Mouse (Mus musculus) activated CD4-positive, CD25-positive, alpha-beta regulatory T cell, adult 4 months (primary cell): ENCODE results near the gene Ubtd1. TPM values are rescaled to one million over a fixed set of nuclear protein-coding genes. Genes with fewer than 3 reads are reported as not detected.

Experiments used
- ATAC-seq: one replicate; pipeline ENCODE4 v1.8.0; 2017
- polyA plus RNA-seq, 2 experiments: library from polyadenylated mRNA; unstranded; fragments of 100-300 nt; shearing (Covaris generic); gene quantifications; one replicate each; pipeline ENCODE4 v1.2.1; 2017

Ubtd1 gene
- polyA plus RNA-seq, 2 experiments from 2014 or later: 2.6 to 4.0 TPM

DNA sequence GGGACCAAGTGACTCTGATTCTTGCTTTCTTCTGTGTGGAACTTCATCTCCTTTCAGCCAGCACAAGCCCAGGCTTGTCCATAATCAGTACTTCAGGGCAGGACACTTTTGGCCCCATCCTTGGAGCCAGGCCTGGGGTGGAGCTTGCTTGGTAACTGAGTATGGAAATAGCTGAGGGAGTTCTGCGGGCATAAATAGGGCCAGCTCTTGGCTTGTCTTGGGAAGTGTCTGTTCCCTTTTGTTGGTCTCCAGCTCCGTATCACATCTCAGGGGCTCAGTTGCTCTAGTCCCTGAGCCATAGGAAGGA is 40.9 kb downstream of the Ubtd1 start:
- ATAC-seq: no peak

DNA sequence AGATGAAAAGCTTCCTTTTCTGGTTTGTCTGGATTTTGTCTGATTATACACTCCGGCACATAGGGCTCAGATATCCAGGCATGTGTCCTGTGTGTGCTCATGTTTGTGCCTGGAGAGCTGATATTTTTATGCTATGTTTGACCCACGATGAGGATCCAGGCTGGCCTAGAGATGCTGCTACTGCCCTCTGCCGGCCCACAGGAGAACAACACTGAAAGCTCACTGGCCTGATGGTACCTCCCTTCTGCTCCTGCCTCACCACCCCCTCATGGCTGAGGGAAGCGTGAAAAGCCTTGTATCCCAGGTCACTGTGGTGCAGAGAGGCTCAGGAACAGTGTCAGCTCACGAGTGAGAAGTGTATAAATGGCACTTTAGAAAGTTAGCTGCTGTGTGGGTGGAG is 44.6 kb downstream of the Ubtd1 start:
- ATAC-seq: peak; percentile 76

DNA sequence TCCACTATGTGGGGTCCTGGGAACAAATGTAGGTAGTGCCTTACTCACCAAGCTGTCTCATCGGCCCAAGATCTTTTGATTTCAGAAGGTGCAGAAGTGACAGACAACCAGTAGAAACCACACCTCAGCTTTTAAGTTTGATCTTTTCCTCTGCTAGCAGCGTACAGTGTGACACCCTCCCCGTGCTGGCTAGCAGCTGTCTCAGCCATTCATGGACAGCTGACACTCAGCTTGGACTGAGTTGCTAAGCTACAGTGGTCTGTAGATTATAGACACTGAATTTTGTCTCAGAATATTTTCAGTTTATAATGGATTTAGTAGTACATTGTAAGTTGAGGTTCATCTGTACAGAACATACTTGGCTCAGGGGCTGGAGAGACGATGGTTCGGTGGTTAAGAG is 49.5 kb downstream of the Ubtd1 start:
- no peak for ATAC-seq

DNA sequence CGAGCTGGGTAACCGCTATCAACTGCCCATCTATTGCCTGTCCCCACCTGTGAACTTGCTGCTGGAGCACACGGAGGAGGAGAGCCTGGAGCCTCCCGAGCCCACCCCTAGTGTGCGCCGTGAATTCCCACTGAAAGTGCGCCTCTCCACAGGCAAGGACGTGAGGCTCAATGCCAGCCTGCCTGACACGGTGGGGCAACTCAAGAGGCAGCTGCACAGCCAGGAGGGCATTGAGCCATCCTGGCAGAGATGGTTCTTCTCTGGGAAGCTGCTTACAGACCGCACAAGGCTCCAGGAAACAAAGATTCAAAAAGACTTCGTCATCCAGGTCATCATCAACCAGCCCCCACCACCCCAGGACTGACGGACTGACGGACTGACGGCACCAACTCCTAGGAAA is 52.0 kb downstream of the Ubtd1 start:
- no peak for ATAC-seq

DNA sequence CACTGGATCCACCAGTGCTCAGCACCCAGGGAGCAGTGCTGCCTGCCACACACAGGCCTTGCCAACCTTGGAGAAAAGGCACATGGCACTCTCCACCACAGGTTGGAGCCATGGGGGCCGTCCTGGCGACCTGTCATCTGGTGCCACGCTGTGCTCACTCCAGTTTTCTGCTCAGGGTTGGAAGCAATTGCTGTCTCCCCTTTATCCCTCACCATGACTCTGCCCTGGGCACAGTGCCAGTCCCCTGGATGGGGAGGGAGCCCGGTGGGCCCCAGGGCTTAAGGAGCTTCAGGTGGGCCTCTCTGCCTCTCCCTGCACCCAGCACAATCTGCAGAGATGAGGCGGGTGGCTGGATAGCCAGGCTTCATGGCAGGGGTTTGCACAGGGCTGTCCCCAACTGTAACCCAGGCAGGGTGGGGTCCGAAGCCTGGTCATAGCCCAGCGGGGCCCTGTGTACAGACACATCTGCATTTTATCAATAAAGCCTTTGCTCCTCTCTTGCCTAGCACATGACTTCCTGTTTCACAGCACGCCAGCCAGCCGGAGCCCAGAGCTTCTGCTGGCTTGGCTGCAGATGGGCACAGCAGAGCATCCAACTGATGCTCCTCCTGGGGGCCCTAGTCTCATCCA is 52.7 kb downstream of the Ubtd1 start:
- no peak for ATAC-seq

DNA sequence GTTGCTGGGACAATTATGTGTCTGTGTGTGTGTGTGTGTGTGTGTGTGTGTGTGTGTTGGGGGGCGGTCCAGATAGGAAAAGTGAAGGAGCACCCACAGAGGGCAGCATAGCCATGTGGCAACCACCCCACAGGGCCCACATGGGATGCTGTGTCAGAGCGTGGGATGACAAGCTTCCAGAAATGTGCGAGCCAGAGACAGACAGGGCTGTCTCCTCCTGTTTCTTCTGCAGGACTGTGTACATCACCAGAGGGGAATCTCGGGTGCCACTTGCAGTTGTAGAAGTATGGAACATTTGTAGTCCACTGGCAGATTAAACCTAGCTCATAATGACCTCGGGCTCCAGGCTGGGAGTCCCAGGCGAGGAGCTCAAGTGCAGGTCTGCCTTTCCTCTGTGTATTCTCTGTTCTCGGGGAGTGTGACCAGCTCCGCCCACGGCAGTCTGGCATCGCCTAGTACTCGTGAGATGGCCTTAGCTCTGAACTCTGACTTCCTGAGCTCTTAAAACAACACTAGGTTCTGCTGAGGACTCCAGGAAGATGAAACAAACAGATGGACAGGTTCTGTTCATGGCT is 53.4 kb downstream of the Ubtd1 start:
- no peak for ATAC-seq

DNA sequence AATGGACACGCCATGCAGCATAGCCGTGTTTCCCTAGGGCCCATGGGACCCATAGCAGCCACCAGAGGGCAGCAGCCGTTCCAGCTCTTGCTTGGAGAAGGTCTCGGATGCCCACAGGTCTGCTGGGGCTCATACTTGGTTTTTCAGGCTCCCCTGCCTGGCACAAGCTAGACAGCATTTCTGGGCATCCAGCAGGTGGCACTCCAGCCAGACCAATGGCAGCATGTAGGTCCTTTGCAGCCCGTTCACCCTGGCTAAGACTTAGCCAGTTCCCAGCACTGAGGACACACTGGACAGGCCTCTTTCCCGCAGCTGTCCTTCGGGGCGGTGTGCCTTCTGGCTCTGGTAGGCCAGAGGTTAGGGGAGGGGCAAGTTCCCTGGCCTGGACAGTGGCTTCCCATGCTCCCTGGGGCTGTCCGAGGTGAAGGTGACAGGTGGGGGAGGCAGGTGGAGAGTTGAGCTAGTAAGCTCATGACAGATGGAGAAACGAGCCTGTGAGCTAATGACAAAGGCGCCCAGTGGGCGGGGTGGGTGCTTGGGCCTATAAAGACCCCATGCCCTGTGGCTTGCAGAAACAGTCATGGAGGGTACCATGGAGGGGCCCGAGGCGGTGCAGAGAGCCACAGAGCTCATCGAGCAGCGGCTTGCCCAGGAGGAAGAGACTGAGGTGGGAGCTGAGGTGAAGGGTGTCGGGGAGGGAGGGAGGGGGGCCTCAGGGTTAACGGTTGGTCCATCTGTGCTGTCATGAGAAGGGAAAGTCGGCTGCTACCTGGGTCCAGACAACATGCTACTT is 54.1 kb downstream of the Ubtd1 start, which contains the start of gene Ankrd2:
TSS of gene Ankrd2 (plus strand) at position 545 of the 793 bp plus-strand sequence.
- ATAC-seq: peak; percentile 80

DNA sequence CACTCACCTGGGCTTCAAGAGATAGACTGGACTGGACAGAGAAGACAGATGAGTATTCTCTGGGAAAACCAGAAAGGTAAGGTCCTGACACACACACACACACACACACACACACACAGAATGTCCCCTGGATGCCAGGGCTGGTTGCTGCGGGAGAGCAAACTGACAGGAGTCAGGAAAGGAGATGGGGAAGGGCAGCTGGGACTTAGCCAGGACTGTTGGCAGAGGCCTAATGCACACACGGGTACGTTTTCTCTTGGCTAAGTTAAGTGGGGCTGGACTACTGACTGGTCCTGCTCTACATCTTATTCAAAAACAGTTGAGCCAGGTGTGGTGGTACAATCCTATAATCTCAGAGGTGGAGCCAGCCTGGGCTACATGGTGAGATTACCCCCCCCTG is 54.8 kb downstream of the Ubtd1 start:
- ATAC-seq: no peak

DNA sequence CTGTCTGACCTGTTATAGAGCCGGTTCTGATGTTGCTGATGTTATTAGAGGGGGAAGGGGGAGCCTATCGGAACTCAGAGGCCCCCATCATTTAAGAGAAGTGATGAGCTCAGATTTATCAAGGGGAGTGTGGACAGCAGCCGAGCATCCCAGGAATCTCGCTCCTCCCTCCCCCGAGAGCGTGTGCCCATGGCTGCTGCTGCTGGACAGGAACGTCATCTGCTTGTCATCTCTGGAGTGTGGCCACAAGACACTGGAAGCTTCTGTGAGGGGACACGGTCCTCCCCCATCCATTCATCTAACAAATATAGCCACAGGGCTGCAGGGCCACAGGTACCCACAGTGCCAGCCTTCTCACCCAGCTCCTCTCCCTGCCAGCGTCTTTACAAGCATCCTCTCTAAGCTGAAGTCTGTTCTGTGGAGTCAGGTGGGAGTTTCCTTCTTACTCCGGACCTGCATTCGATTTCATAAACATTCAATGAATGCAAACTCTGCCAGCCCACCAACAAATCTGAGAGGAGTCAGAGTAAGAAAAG is 55.7 kb downstream of the Ubtd1 start:
- ATAC-seq: no peak

DNA sequence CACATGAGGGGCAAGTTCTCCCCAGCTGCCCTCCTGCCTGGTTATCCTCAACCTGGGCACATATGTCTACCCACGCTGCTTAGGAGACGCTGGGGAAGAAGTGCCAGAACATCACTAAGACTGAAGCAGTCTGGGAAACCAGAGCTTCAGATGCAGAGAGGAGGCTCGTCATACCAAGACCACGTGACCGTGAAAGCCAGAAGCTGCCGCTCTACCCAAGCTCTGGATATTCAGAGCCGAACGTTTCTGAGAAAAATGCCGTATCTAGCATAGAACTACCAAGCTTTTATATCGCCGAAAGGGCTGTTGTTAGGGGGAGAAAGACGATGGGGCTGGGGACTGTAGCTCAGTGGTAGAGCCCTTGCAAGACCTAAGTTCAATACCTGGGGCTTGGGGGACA is 56.7 kb downstream of the Ubtd1 start:
- no peak for ATAC-seq

DNA sequence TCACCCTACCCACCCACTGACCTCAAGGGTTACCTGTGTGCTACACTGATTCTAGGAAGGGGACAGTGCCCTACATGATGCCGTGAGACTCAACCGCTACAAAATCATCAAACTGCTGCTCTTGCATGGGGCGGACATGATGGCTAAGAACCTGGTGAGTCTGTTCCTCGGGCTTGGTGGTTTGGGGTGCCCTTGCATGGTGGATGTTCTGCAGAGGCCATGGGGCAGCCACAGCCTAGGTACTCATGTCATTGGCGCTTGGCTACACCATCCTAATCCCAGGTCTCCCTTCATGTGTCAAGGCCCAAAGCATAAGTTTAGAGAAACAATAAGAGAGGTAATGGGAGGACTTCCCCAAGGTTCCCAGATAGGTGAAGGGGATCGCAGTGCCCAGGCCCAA is 62.4 kb downstream of the Ubtd1 start:
- ATAC-seq: no peak

DNA sequence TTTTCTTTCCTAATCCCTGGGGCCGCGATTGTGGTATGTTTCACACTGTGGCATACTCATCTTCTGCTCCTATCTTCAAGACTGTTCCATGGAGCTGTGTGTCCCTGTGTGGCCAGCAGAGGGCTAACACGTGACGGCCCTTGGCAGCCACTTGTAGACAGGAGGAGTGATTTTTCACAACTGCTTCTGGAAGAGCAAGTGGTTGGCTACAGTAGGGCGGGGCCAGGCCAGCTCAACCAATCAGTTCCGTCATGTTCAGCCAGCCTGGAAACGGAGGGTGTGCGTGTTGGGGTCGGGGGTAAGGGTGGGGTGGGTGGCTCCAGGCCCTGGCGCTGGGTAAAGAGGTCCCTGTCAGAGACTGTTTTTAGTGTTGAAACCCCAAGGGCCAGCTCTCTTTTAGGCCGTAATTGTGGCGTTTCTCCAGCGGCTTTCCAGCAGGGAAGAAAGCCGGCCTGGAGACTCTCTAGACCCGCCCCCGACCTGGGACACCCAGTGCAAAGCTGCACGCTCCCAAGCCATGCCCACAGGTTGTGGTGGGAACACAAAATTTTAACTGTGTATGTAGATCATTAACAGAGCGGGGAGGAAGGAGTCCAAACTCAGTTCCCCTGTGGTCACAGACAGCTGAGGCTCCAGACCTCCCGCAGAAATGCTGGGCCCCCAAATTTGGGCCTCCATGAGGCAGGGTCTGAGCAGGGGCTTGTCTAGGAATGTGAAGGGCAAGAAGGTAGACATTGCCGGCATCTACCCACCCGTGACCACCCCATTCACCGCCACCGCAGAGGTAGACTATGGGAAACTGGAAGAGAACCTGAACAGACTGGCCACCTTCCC is 63.9 kb downstream of the Ubtd1 start, which contains the start of gene Hoga1:
TSS of gene Hoga1 (plus strand) at position 342 of the 834 bp plus-strand sequence.
- peak; percentile 57 for ATAC-seq

DNA sequence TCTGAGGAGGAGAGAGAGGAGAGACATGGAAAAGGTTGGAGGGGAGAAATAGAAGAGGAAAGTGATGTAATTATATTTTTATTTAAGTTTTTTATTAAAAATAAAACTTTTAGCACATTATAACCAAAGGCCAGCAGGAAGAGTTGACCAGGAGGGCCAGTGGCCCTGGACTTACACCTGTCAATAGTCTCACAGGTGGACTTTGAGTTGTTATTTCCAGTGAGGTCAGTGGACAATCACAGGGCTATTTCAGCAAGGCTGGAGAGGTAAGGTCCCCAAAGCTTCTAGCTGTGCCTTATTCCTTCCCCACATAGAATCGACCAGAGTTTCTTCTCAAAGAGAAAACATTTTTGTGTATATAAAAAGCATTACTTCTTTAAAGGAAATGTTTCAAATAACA is 68.7 kb downstream of the Ubtd1 start:
- no peak for ATAC-seq

DNA sequence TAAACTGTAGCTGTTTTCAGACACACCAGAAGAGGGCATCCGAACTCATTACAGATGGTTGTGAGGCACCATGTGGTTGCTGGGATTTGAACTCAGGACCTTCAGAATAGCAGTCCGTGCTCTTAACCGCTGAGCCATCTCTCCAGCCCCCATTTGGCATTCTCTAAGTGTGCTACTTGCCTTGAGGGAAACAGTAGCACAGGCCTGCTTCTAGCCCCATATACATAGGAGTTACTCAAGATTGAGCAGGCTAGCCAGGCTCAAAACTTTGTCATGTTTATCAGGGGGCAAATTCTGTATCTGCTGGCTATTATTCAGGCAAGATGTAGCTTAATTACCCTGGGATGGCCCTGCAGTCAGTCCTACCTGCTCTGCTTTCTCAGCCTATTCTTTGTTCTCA is 69.8 kb downstream of the Ubtd1 start:
- no peak for ATAC-seq

DNA sequence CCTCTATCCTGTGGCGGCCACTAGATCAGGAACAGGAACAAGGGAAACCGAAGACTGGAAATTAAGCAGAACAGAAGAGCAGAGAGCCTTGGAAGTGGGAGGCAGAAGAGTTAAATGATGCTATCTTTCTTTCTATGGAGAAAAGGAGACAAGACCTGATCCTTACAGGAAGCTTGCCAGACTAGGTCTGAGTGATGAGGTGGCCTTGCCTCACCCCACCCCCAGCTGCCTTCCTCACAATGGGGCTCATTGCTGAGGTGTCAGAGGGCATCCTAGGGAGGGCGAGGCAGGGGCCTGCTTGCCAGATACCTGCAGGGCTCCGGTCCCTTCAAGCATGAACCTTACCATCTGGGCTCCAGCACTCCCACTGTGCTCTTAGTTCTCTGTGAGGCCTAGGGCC is 70.4 kb downstream of the Ubtd1 start, which contains the start of gene 4933411K16Rik:
TSS of gene 4933411K16Rik (plus strand) at position 301 of the 400 bp plus-strand sequence.
- ATAC-seq: no peak

DNA sequence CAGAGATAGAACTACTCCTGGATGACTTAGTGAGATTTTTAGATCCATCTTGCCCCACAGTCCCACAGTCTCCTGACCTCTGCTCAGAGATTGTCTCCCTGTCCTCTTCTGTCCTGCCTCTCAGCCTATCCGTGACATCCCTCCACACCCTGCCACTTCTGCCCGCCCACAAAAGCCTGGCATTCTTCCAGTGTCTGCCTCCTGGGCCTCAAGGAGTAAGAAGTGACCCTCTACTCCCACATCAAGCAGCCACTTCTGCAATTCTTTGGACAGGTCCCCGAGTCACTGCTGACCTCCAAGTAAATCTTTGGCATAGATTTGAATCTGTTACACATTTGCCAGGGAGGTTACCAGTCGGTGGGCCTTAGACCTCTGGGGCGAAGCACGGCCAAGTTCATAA is 72.7 kb downstream of the Ubtd1 start:
- no peak for ATAC-seq

DNA sequence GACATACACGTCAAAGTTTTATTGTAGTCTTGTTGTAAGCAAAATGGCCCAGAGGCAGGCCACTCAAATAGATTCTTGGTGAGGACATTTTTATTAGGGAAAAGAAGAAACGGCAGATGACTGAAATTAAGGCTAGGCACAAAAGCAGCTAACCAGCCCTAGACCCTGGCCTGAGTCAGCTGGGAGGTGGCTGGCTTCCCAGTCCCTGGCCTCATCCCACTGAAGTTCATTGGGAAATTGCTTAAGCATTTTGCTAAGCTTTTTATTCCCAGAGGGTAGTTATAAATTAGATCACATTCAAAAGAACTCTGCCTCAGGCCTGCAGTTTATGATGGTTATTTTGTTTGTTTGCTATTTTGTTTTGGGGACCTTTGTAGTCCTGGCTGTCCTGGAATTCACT is 74.3 kb downstream of the Ubtd1 start:
- ATAC-seq: no peak

DNA sequence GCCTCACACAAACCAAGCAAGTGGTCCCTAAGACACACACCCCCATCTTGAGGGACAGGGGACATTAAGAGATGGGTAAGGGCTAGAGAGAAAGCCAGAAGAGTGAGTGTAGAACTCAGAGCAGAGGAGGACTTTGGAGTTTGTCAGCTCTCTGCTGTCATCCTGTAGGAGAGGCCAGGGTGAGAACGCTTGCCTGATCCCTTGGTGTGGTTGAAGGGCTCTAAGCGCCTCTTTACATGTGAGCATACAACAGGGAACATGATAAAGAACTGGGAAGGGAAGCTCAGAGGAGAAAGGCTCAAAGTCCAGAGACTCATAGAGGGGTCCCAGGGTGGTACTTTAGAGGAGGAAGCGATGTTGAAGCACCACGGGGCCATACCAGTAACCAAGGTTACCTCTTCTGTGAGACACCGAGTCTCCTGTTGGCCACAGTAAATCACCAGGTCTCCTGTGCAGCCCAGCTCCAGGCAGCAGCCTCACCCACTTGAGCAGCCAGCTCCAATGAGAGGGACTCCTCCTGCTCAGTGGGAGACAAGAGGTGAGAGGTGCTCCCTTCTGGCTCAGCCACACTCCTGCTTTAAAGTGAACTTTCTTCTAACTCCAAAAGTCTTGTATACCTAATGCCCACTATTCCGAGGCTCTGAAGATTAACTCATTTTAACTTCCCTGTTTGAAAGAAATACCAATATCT is 75.3 kb downstream of the Ubtd1 start:
- no peak for ATAC-seq

DNA sequence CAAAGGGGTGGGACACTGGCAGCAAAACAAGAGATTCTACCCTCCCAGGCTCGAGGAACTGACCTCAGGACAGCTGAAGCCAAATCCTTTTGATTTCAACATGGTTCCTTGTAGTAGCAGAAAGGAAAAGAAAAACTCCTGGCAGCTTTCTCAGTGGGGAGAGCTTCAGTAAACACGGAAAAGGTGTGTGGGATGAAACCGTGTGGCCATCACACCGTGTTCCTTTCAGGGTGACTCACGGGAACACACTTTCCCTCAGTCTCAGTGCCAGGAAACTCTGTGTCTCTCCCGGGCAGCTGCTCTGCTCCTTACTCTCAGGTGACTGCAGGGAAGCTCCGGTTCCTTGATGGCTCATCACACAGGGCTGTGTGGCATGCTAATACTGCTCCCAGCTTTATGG is 76.9 kb downstream of the Ubtd1 start:
- ATAC-seq: no peak

DNA sequence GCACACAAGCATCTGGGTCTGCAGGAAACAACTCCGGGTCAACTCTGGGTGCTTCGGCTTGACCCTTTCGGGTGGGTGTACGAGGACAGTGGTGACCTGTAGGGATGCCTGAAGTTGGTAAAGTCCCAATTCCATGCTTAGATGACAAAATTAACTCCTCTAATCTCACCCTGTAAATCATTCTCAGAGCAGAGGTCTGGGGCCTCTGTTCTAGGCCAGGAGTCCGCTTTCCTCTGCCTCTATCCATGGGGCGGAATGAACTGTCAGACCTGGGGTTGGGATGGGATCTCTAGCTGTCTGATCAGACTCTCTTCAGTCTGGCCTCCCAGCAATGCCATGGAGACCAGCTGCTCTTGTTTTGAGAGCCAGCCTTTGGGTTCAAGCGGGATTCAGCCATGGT is 79.9 kb downstream of the Ubtd1 start:
- ATAC-seq: no peak

DNA sequence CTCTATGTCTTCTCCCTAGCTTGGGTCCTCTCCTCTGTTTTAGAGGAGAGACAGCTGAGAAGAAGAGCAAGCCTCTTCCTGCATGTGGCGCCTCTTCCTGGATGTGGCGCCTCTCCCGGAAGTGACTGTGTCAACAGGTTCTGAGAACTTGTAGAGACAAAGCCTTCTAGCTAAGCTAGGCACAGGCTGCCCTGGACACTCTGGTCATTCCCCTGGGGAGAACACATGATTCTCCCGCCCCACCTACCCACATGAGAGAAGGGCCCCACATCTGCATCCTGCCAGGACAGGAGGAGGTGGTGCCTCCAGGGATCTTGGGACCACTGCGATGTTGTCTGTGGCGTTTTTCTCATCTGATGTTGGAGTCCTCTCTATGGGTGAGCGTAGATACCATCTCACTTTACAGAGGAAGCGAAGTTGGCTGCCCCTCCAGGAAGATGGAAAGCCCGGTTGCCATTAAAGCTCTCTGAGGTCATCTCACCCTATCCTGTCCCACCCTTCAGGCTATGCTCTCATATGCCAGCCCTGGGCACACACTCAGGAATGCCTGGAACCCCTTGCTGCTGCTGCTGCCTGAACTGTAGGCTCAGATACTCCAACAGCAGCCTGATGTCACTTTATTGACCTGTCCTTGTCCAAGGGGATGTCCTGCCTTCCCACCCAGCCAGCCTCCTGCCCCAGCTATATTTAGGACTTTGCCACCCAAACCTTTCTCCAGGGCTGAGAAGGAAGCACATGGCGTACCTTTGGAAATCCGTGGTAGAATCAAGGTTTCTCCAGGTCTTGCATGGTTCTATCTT is 87.1 kb downstream of the Ubtd1 start:
- no peak for ATAC-seq

DNA sequence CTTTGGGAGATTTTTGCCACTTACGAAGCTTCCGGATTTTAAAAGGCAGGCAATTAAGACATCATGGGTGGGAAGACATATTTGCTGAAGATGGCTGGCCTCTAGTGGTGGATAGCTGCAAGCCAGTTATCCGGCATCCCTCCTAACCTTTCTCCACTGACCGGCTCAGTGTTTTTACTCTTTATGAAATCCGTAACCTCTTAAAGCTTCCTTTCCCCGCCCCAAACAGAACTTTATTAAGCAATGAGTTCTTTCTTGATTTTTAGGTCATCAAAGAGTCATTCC is 87.6 kb downstream of the Ubtd1 start:
- no peak for ATAC-seq
